Mouse (Mus musculus): ENCODE data around the gene Tyr. TPM values are rescaled to one million over a fixed set of nuclear protein-coding genes. Genes with fewer than 3 reads are reported as not detected.

The Tyr gene
- polyA plus RNA-seq (2014; fragmentation: Illumina TruSeq; extraction: RNeasy Lipid Tissue Mini Kit (QIAGEN cat#74804); ENCODE audit: low read depth, low replicate concordance) = not detected

DNA sequence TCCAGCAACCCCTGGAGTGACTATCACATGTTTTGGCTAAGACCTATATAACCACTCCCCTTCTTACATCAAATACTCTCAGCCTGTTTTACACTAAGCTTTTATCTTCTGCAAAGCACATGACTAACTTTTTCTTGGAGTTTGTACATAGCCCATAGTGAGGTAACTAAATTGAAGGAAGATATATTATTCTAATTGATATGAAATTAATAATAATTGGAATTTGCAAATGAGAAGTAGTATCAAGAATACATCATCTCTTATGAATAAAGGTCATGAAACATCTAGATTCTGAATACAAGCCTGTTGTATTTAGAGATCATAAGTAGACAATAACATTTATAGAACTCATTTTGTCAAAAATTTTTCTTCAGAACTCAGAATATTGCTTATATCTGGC is at the start of gene Tyr:
Gene Tyr, minus strand, starts transcription at position 101 of the 400 bp plus-strand sequence.

Other genes with a start within 250 kb of the Tyr start
- gene Nox4, start 247.4 kb downstream of the Tyr start, polyA plus RNA-seq (2014; fragmentation: Illumina TruSeq; extraction: RNeasy Lipid Tissue Mini Kit (QIAGEN cat#74804); ENCODE audit: low read depth, low replicate concordance) = 12.7 TPM
- gene Grm5, start 90.7 kb upstream of the Tyr start, polyA plus RNA-seq (2014; fragmentation: Illumina TruSeq; extraction: RNeasy Lipid Tissue Mini Kit (QIAGEN cat#74804); ENCODE audit: low read depth, low replicate concordance) = not detected